ENCODE assay signal across 9 mouse cellular contexts in the genomic region with DNA sequence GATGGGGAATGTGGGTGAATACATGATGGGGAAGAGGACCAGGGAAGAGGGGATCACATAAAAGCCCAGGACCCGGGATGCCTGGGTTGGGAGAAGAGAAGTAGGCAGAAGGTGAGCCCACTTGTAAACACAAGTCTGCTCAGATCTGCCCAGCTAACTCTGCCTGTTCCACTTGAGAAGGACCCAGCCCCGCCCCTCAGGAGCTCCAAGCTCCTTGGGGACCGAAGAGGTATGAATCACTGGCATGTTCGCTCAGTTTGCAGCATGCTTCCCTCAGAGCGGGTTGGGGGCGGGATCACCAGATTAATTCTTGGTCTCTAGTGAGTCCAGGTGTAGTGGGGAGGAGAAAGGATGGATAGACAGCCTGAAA. TPM values are rescaled to one million over a fixed set of nuclear protein-coding genes. Genes with fewer than 3 reads are reported as not detected.
DNase-seq lines count a peak whose midpoint lies in the region; ATAC-seq and TF ChIP-seq lines count a peak whose summit lies in the region.
"Had no signal": no experiment of that assay in that cellular context is flagged by ENCODE, and none has a peak within 500 bp of the region (broad histone marks: within the 10 kb centered on the region; RNA-seq: fewer than 3 reads in every experiment).

No protein-coding gene starts in this region.

- H3K4me1 ChIP-seq in heart, embryonic 11.5 days (ENCODE audit: control insufficient read depth, insufficient read depth, low read length): no peaks in the 10 kb centered on the region
- H3K4me1 ChIP-seq in limb, embryonic 12.5 days (replicated peaks): peaks cover 8% of the 10 kb centered on the region
- H3K4me1 ChIP-seq in olfactory bulb, adult 2 months (ENCODE audit: control insufficient read depth, insufficient read depth, low read length): peaks cover 11% of the 10 kb centered on the region

- H3K9ac ChIP-seq in heart, embryonic 11.5 days (ENCODE audit: low read depth, low read length): no peak overlapping the region
- 0 out of 2 replicates have a peak overlapping the region, but pooled peaks have one; percentile 72 for H3K9ac ChIP-seq in limb, embryonic 12.5 days (replicated peaks)

- TF ChIP-seq POLR2A in olfactory bulb, adult 2 months (IDR thresholded peaks at IDR 0.05; ENCODE audit: insufficient read depth, low read depth, low read length): no peak

- TF ChIP-seq CTCF in olfactory bulb, adult 2 months (IDR thresholded peaks at IDR 0.05; ENCODE audit: insufficient read depth, low read depth, low read length): no peak

- H3K9me3 ChIP-seq in heart, embryonic 11.5 days (replicated peaks; ENCODE audit: control insufficient read depth, low read length): no peaks in the 10 kb centered on the region
- H3K9me3 ChIP-seq in limb, embryonic 12.5 days: no peaks in the 10 kb centered on the region

- H3K4me3 ChIP-seq in heart, embryonic 11.5 days (ENCODE audit: low read depth, low read length): peak overlapping the region; percentile 57
- H3K4me3 ChIP-seq in limb, embryonic 12.5 days (replicated peaks): peak overlapping the region; percentile 72
- H3K4me3 ChIP-seq in olfactory bulb, adult 2 months (ENCODE audit: insufficient read depth, low read depth, low read length): peak overlapping the region; percentile 82

- no peak for ATAC-seq in heart, embryonic 11.5 days (replicated peaks; ENCODE audit: insufficient number of reproducible peaks, low FRiP score, low TSS enrichment)
- no peak for ATAC-seq in limb, embryonic 12.5 days (ENCODE audit: insufficient number of reproducible peaks, insufficient read depth, low FRiP score, low TSS enrichment, low read depth)

- H3K36me3 ChIP-seq in heart, embryonic 11.5 days (ENCODE audit: control insufficient read depth, insufficient read depth, low read length): no peaks in the 10 kb centered on the region
- H3K36me3 ChIP-seq in limb, embryonic 12.5 days: no peaks in the 10 kb centered on the region

- no peak overlapping the region for H3K27ac ChIP-seq in heart, embryonic 11.5 days (ENCODE audit: low read depth, low read length)
- no peak overlapping the region for H3K27ac ChIP-seq in limb, embryonic 12.5 days
- H3K27ac ChIP-seq in olfactory bulb, adult 2 months (ENCODE audit: insufficient read depth, low read depth, low read length): no peak overlapping the region

- H3K27me3 ChIP-seq in heart, embryonic 11.5 days (ENCODE audit: control insufficient read depth, insufficient read depth, low read length): peaks cover 51% of the 10 kb centered on the region
- H3K27me3 ChIP-seq in limb, embryonic 12.5 days: peaks cover 49% of the 10 kb centered on the region

- H3K4me2 ChIP-seq in heart, embryonic 11.5 days: peak overlapping the region; percentile 90
- H3K4me2 ChIP-seq in limb, embryonic 12.5 days: peak overlapping the region; percentile 96

- DNase-seq in heart, adult 11 months: no peak
- peak; percentile 14 for DNase-seq in thymus, postnatal 14 days
- DNase-seq in thymus, postnatal 0 days (ENCODE audit: low spot score): no peak
- no peak for DNase-seq in adrenal gland, postnatal 14 days
- DNase-seq in ovary, postnatal 14 days (ENCODE audit: low spot score): no peak

- 42% methylated on average over 6 of the region's 6 CpGs for WGBS in heart, embryonic 11.5 days (ENCODE audit: insufficient replicate concordance)
- WGBS in limb, embryonic 12.5 days: 48% methylated on average over 6 of the region's 6 CpGs
- WGBS in olfactory bulb, adult 2 months: 30% methylated on average over 6 of the region's 6 CpGs

RNA-seq across cellular contexts. Expression of a gene that starts 21.7 kb away (rescaled TPM):
- 0.21 TPM in 1 of 2 replicates, not detected in the other for polyA plus RNA-seq in heart, embryonic 11.5 days (2014; fragmentation: Nextera tagmentation; extraction: Ambion mirVana)
- polyA plus RNA-seq in thymus, postnatal 0 days (2015; fragmentation: Nextera tagmentation; extraction: Ambion mirVana): not detected in 2 replicates
- polyA plus RNA-seq in limb, embryonic 12.5 days (2016; fragmentation: Nextera tagmentation; extraction: Ambion mirVana): not detected in 2 replicates
- not detected in 2 replicates for polyA plus RNA-seq in olfactory bulb, adult 2 months (2012; ENCODE audit: insufficient read depth, insufficient read length, low replicate concordance, missing spikeins)
- total RNA-seq in adrenal gland, postnatal 14 days (2021): not detected in 2 replicates
- polyA plus RNA-seq: spleen, adult 2 months had no signal

RNA-seq across cellular contexts. Expression of a gene that starts 32.5 kb away (rescaled TPM):
- 0.96 and 1.2 TPM in 2 replicates for polyA plus RNA-seq in heart, embryonic 11.5 days (2014; fragmentation: Nextera tagmentation; extraction: Ambion mirVana)
- polyA plus RNA-seq in thymus, postnatal 0 days (2015; fragmentation: Nextera tagmentation; extraction: Ambion mirVana): 10.5 and 12.6 TPM in 2 replicates
- polyA plus RNA-seq in limb, embryonic 12.5 days (2016; fragmentation: Nextera tagmentation; extraction: Ambion mirVana): 18.7 and 19.0 TPM in 2 replicates
- not detected in 2 replicates for polyA plus RNA-seq in olfactory bulb, adult 2 months (2012; ENCODE audit: insufficient read depth, insufficient read length, low replicate concordance, missing spikeins)
- 2.4 and 2.9 TPM in 2 replicates for total RNA-seq in adrenal gland, postnatal 14 days (2021)
